Mouse (Mus musculus) G1E (cell line): Measurements from ENCODE around the gene Mvk. TPM values are rescaled to one million over a fixed set of nuclear protein-coding genes. Genes with fewer than 3 reads are reported as not detected.

ENCODE experiments used
- ATAC-seq: 2 replicates; pipeline ENCODE4 v1.8.0; 2016; ENCODE audit warnings: mild to moderate bottlenecking; ENCODE audit not compliant: insufficient number of reproducible peaks, poor library complexity, low FRiP score, severe bottlenecking; ENCODE audit errors: extremely low read depth
- DNase-seq: peaks from one replicate; pipeline ENCODE4 v3.0.0; 2012; ENCODE audit warnings: low spot score
- H3K27me3 ChIP-seq: 2 replicates; pipeline ENCODE4 v1.6.1; 2012; ENCODE audit warnings: mild to moderate bottlenecking, low read length, inconsistent platforms; ENCODE audit not compliant: insufficient read depth
- H3K36me3 ChIP-seq: replicated peaks from 2 replicates; pipeline ENCODE3; 2012; ENCODE audit warnings: mild to moderate bottlenecking, inconsistent platforms
- H3K4me1 ChIP-seq: 2 replicates; pipeline ENCODE4 v1.6.1; 2012; ENCODE audit warnings: low read depth, low read length, inconsistent platforms, mixed read lengths; ENCODE audit not compliant: insufficient read depth
- H3K4me3 ChIP-seq: 2 replicates; pipeline ENCODE4 v1.5.1; 2012; ENCODE audit warnings: low read depth, mild to moderate bottlenecking, inconsistent platforms, low read length, moderate library complexity, mixed read lengths
- H3K9me3 ChIP-seq: replicated peaks from 2 replicates; pipeline ENCODE4 v1.6.1; 2012; ENCODE audit warnings: inconsistent platforms
- CTCF ChIP-seq: IDR thresholded peaks from 2 replicates; pipeline ENCODE4 v1.5.1; 2012; ENCODE audit warnings: low read depth, low read length, inconsistent platforms, mixed read lengths
- GATA1 ChIP-seq: IDR thresholded peaks from 2 replicates; pipeline ENCODE4 v1.6.1; 2012; ENCODE audit warnings: borderline replicate concordance, low read length, inconsistent platforms, mixed read lengths
- GATA2 ChIP-seq: IDR thresholded peaks from 2 replicates; pipeline ENCODE4 v1.6.1; 2012; ENCODE audit warnings: low read depth, low read length, inconsistent platforms, borderline replicate concordance
- POLR2AphosphoS5 ChIP-seq: IDR thresholded peaks from 2 replicates; pipeline ENCODE4 v1.6.1; 2012; ENCODE audit warnings: low read depth, low read length, inconsistent platforms; ENCODE audit not compliant: insufficient replicate concordance
- TAL1 ChIP-seq: conservative IDR thresholded peaks from 2 replicates; pipeline ENCODE4 v1.6.1; 2012; ENCODE audit warnings: low read depth, low read length, inconsistent platforms, mixed read lengths
- polyA plus RNA-seq: library from polyadenylated mRNA; stranded (reverse); fragments of >175 nt; gene quantifications from 2 replicates; pipeline ENCODE4 v1.2.3, GENCODE M21; 2012
- total RNA-seq, 2 experiments: library from RNA; stranded (forward) in 1 of 2; stranded (reverse) in 1 of 2; fragments of 200-1000 nt in 1 of 2; fragments of >200 nt in 1 of 2; fragmentation: Nextera tagmentation in 1 of 2; gene quantifications; 2 replicates each; pipeline ENCODE4 v1.2.3; 2014 to 2017

Mvk gene
- 5.9 and 6.4 TPM in 2 replicates for total RNA-seq (2014; fragmentation: Nextera tagmentation)
- total RNA-seq (2017): 23.4 and 25.6 TPM in 2 replicates
- 32.6 and 39.4 TPM in 2 replicates for polyA plus RNA-seq

GRCm38 (mm10) chr5:114443566-114444367 lies at the start of gene Mvk, which contains the start of gene Mmab:
Gene Mvk (plus strand): TSS chr5:114444269.
Gene Mmab (minus strand): TSS chr5:114444060.
- TF ChIP-seq GATA1 (no peak), CTCF (no peak), TAL1 (no peak), POLR2AphosphoS5 (no peak), GATA2 (no peak)
- DNase-seq: peak; percentile 100
- ATAC-seq: peak; percentile 100
- Histone ChIP-seq H3K9me3 (no peaks in the 10 kb centered on the region), H3K27me3 (no peaks in the 10 kb centered on the region), H3K4me3 (peak within 1 kb of the TSS; percentile 76), H3K36me3 (peaks cover 62% of the 10 kb centered on the region), H3K4me1 (peaks cover 21% of the 10 kb centered on the region)

- H3K9me3 ChIP-seq: no peaks in the 10 kb centered on the region
- H3K27me3 ChIP-seq: no peaks in the 10 kb centered on the region
- H3K4me1 ChIP-seq: no peaks in the 10 kb centered on the region
- DNase-seq (no peak), ATAC-seq (no peak)
- no peak overlapping the region for H3K4me3 ChIP-seq
- peaks cover 100% of the 10 kb centered on the region for H3K36me3 ChIP-seq
- TF ChIP-seq POLR2AphosphoS5 (no peak), CTCF (no peak), TAL1 (no peak), GATA2 (no peak), GATA1 (no peak)
Measured at GRCm38 (mm10) chr5:114406592-114406991, 37.5 kb upstream of the Mvk start.

GRCm38 (mm10) chr5:114407269-114407668 lies 36.8 kb upstream of the Mvk start:
- TF ChIP-seq CTCF (no peak), GATA2 (no peak), GATA1 (no peak), POLR2AphosphoS5 (no peak), TAL1 (no peak)
- no peak for ATAC-seq
- Histone ChIP-seq H3K27me3 (no peaks in the 10 kb centered on the region), H3K36me3 (peaks cover 100% of the 10 kb centered on the region), H3K4me3 (no peak overlapping the region), H3K9me3 (no peaks in the 10 kb centered on the region), H3K4me1 (no peaks in the 10 kb centered on the region)
- no peak for DNase-seq

GRCm38 (mm10) chr5:114407810-114408209 lies 36.3 kb upstream of the Mvk start:
- Histone ChIP-seq H3K36me3 (peaks cover 100% of the 10 kb centered on the region), H3K27me3 (no peaks in the 10 kb centered on the region), H3K4me1 (no peaks in the 10 kb centered on the region), H3K4me3 (no peak overlapping the region), H3K9me3 (no peaks in the 10 kb centered on the region)
- DNase-seq: no peak
- TF ChIP-seq CTCF (no peak), TAL1 (no peak), POLR2AphosphoS5 (no peak), GATA1 (no peak), GATA2 (no peak)
- no peak for ATAC-seq

GRCm38 (mm10) chr5:114408846-114409245 lies 35.2 kb upstream of the Mvk start:
- no peak overlapping the region for H3K4me3 ChIP-seq
- no peaks in the 10 kb centered on the region for H3K27me3 ChIP-seq
- no peaks in the 10 kb centered on the region for H3K4me1 ChIP-seq
- TF ChIP-seq TAL1 (no peak), GATA2 (no peak), GATA1 (no peak), POLR2AphosphoS5 (no peak), CTCF (no peak)
- ATAC-seq (no peak), DNase-seq (no peak)
- H3K36me3 ChIP-seq: peaks cover 100% of the 10 kb centered on the region
- no peaks in the 10 kb centered on the region for H3K9me3 ChIP-seq

- no peak for ATAC-seq
- no peaks in the 10 kb centered on the region for H3K4me1 ChIP-seq
- no peak for DNase-seq
- peaks cover 99% of the 10 kb centered on the region for H3K36me3 ChIP-seq
- H3K4me3 ChIP-seq: no peak overlapping the region
- no peaks in the 10 kb centered on the region for H3K9me3 ChIP-seq
- no peaks in the 10 kb centered on the region for H3K27me3 ChIP-seq
- no peak for TF ChIP-seq CTCF
- no peak for TF ChIP-seq GATA1
- TF ChIP-seq POLR2AphosphoS5: no peak
- TF ChIP-seq GATA2: no peak
- TF ChIP-seq TAL1: no peak
Measured at GRCm38 (mm10) chr5:114410429-114410828, 33.6 kb upstream of the Mvk start.
